Mouse (Mus musculus): ENCODE measurements around the gene Bpifb9a.

DNA sequence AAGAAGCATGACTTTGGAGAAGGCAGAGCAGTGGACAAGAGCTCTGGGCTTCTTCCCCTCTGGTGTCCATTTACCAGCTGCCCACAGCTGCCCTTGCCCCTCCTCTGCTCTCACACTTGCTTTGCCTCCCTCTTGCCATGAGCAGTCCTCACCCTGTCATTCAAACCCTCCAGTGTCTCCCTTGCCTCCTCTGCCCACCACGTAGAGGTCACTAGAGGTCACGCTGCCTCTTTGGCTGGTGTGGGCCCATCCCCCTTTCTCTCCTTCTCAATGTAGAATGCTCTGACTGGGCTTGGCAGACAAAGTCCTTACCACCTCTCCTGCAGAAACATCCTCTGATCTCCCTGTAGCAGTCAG, 33.8 kb upstream of the Bpifb9a start:
- TF ChIP-seq CTCF (IDR thresholded peaks at IDR 0.05; ENCODE audit: low read depth): no peak
- TF ChIP-seq EP300 (IDR thresholded peaks at IDR 0.05; ENCODE audit: low read depth): no peak
